In genomic region chr8:11778646-11779433, GRCm38 (mm10) we compare ENCODE assay signal across 8 mouse cellular contexts. TPM values are rescaled to one million over a fixed set of nuclear protein-coding genes. Genes with fewer than 3 reads are reported as not detected.
DNase-seq lines count a peak whose midpoint lies in the region; ATAC-seq and TF ChIP-seq lines count a peak whose summit lies in the region.

No protein-coding gene starts in this region.

- ATAC-seq in forebrain, embryonic 13.5 days, result no peak
- ATAC-seq in forebrain, embryonic 16.5 days, result no peak
- no peak for ATAC-seq in midbrain, embryonic 11.5 days (ENCODE audit: low FRiP score)
- ATAC-seq in monocyte, adult 5-6 weeks (replicated peaks; ENCODE audit: insufficient number of reproducible peaks, low FRiP score, low TSS enrichment, poor library complexity, severe bottlenecking), result no peak

- no peak for TF ChIP-seq POLR2A in kidney, adult 2 months (IDR thresholded peaks at IDR 0.05; ENCODE audit: low read depth, low read length)

- H3K9ac ChIP-seq in forebrain, embryonic 13.5 days, result no peak overlapping the region
- no peak overlapping the region for H3K9ac ChIP-seq in forebrain, embryonic 16.5 days (replicated peaks; ENCODE audit: low read depth, low read length)
- H3K9ac ChIP-seq in midbrain, embryonic 11.5 days (ENCODE audit: low read length), result no peak overlapping the region

- peaks cover 42% of the 10 kb centered on the region for H3K4me1 ChIP-seq in forebrain, embryonic 13.5 days
- H3K4me1 ChIP-seq in forebrain, embryonic 16.5 days (replicated peaks; ENCODE audit: control insufficient read depth, insufficient read depth, low read length), result peaks cover 32% of the 10 kb centered on the region
- H3K4me1 ChIP-seq in kidney, adult 2 months (ENCODE audit: control insufficient read depth, insufficient read depth, low read length), result peaks cover 39% of the 10 kb centered on the region
- H3K4me1 ChIP-seq in midbrain, embryonic 11.5 days (ENCODE audit: control insufficient read depth, insufficient read depth, low read length), result 0 out of 2 replicates have a peak, but pooled peaks cover 4% of the 10 kb centered on the region

- H3K4me3 ChIP-seq in forebrain, embryonic 13.5 days, result no peak overlapping the region
- no peak overlapping the region for H3K4me3 ChIP-seq in forebrain, embryonic 16.5 days (replicated peaks; ENCODE audit: low read length)
- no peak overlapping the region for H3K4me3 ChIP-seq in kidney, adult 2 months (ENCODE audit: insufficient read depth, low read depth, low read length)
- H3K4me3 ChIP-seq in midbrain, embryonic 11.5 days (ENCODE audit: low read depth, low read length), result no peak overlapping the region

- TF ChIP-seq CTCF in kidney, adult 2 months (conservative IDR thresholded peaks at IDR 0.05; ENCODE audit: insufficient read depth, insufficient read length, low read depth, low read length), result no peak

- H3K36me3 ChIP-seq in forebrain, embryonic 13.5 days (ENCODE audit: poor library complexity, severe bottlenecking), result peaks cover 32% of the 10 kb centered on the region
- peaks cover 11% of the 10 kb centered on the region for H3K36me3 ChIP-seq in forebrain, embryonic 16.5 days (ENCODE audit: control insufficient read depth, insufficient read depth)
- H3K36me3 ChIP-seq in kidney, adult 2 months (ENCODE audit: control insufficient read depth, insufficient read depth, low read length), result no peaks in the 10 kb centered on the region
- H3K36me3 ChIP-seq in midbrain, embryonic 11.5 days (ENCODE audit: control insufficient read depth, insufficient read depth, low read length), result peaks cover 9% of the 10 kb centered on the region

- H3K27me3 ChIP-seq in forebrain, embryonic 13.5 days, result no peaks in the 10 kb centered on the region
- H3K27me3 ChIP-seq in forebrain, embryonic 16.5 days (replicated peaks; ENCODE audit: control insufficient read depth, insufficient read depth, low read length), result no peaks in the 10 kb centered on the region
- H3K27me3 ChIP-seq in kidney, adult 2 months (replicated peaks; ENCODE audit: control insufficient read depth, insufficient read depth, low read length), result no peaks in the 10 kb centered on the region
- H3K27me3 ChIP-seq in midbrain, embryonic 11.5 days (ENCODE audit: control insufficient read depth, insufficient read depth, low read length), result no peaks in the 10 kb centered on the region

- no peak overlapping the region for H3K4me2 ChIP-seq in forebrain, embryonic 13.5 days
- H3K4me2 ChIP-seq in forebrain, embryonic 16.5 days (ENCODE audit: low read length), result no peak overlapping the region
- no peak overlapping the region for H3K4me2 ChIP-seq in midbrain, embryonic 11.5 days

- peak; percentile 59 to 64 for DNase-seq in cerebellum, postnatal 36 days
- DNase-seq in kidney, adult 2 months, result peak; percentile 71
- DNase-seq in lung, postnatal 10 days, result peak; percentile 72
- DNase-seq in midbrain, embryonic 11.5 days (ENCODE audit: low spot score, missing footprints), result no peak
- DNase-seq in layer of hippocampus, postnatal 36 days, result no peak

- H3K9me3 ChIP-seq in forebrain, embryonic 13.5 days (replicated peaks), result no peaks in the 10 kb centered on the region
- H3K9me3 ChIP-seq in forebrain, embryonic 16.5 days (ENCODE audit: control insufficient read depth, low read length), result no peaks in the 10 kb centered on the region
- H3K9me3 ChIP-seq in midbrain, embryonic 11.5 days (ENCODE audit: control insufficient read depth, low read length), result no peaks in the 10 kb centered on the region

- 89% methylated on average over 8 of the region's 8 CpGs for WGBS in forebrain, embryonic 13.5 days
- 79% methylated on average over 8 of the region's 8 CpGs for WGBS in forebrain, embryonic 16.5 days
- WGBS in kidney, adult 2 months, result 63% methylated on average over 8 of the region's 8 CpGs
- WGBS in midbrain, embryonic 11.5 days, result 87% methylated on average over 8 of the region's 8 CpGs

- H3K27ac ChIP-seq in forebrain, embryonic 13.5 days, result peak overlapping the region; percentile 10; the same call in 1 of the 2 replicates
- no peak overlapping the region for H3K27ac ChIP-seq in forebrain, embryonic 16.5 days (ENCODE audit: low read length)
- H3K27ac ChIP-seq in kidney, adult 2 months (ENCODE audit: insufficient read depth, low read depth, low read length), result peak overlapping the region; percentile 72
- no peak overlapping the region for H3K27ac ChIP-seq in midbrain, embryonic 11.5 days (ENCODE audit: low read depth, low read length)

RNA-seq across cellular contexts. Expression of gene Arhgef7, which starts 51.3 kb away (rescaled TPM):
- polyA plus RNA-seq in forebrain, embryonic 13.5 days (2015; fragmentation: Nextera tagmentation; extraction: Ambion mirVana), result 58.5 and 61.8 TPM in 2 replicates
- polyA plus RNA-seq in forebrain, embryonic 16.5 days (2015; fragmentation: Nextera tagmentation; extraction: Ambion mirVana), result 71.0 and 77.3 TPM in 2 replicates
- 49.3 and 49.6 TPM in 2 replicates for polyA plus RNA-seq in kidney, adult 2 months (2012; rRNA removed)
- polyA plus RNA-seq in midbrain, embryonic 11.5 days (2014; fragmentation: Nextera tagmentation; extraction: Ambion mirVana), result 51.4 and 56.8 TPM in 2 replicates
- total RNA-seq in monocyte, adult 5-6 weeks (2017), result 24.6 to 43.1 TPM (median 27.3 TPM) in 3 replicates
- 100 to 1,000 TPM; 122 to 126 TPM for total RNA-seq in layer of hippocampus, postnatal 36 days (2021)

Comparison
In these comparisons a context has a peak if more than half of its experiments do, and no peak if none do; other contexts are left out.
1. H3K27ac ChIP-seq: peak in forebrain, embryonic 13.5 days (single experiment) and kidney, adult 2 months (single experiment); none in forebrain, embryonic 16.5 days (single experiment) and midbrain, embryonic 11.5 days (single experiment).
2. DNase-seq: peak in cerebellum, postnatal 36 days (2 of 2), kidney, adult 2 months (single experiment) and lung, postnatal 10 days (single experiment); none in midbrain, embryonic 11.5 days (single experiment) and layer of hippocampus, postnatal 36 days (0 of 2).